Mouse (Mus musculus) layer of hippocampus, adult 18-20 months (tissue): ENCODE results near the gene Safb2. TPM values are rescaled to one million over a fixed set of nuclear protein-coding genes. Genes with fewer than 3 reads are reported as not detected.
"Not testable (repeated sequence)": the region's sequence is repeated elsewhere in the genome, so short reads cannot be mapped to it uniquely, and the experiment has no call there.

Experiments
- DNase-seq, 2 experiments: peaks; one replicate each; pipeline ENCODE4 v3.0.0; 2022; ENCODE audit warnings: low spot score in 2 of 2
- long read RNA-seq: library from polyadenylated mRNA; stranded (forward); transcript quantifications from one replicate; pipeline ENCODE4 v2.0.0, GENCODE M21; 2021
- total RNA-seq, 2 experiments: library from RNA; stranded (reverse); gene quantifications; 2 replicates each; pipeline ENCODE4 v1.2.3; 2021

Safb2 gene
- 100 to 1,000 TPM; 116 to 133 TPM for total RNA-seq
- long read RNA-seq, transcript Safb2-201 (21 exons, 3,277 nt): major isoform, 17 of 52 reads
- long read RNA-seq, partial matches to known transcripts: 19 of 52 reads
- long read RNA-seq, other reads (novel, unspliced or antisense): 15 of 52 reads

- DNase-seq: peak; percentile 99 to 100
Measured at GRCm38 (mm10) chr17:56584257-56585130, at the start of gene Safb2, which contains the start of gene Safb. Safb2 (minus strand) TSS chr17:56584585. Safb (plus strand) TSS chr17:56584825.

- DNase-seq: no peak
Measured at GRCm38 (mm10) chr17:56634023-56634422, 49.6 kb upstream of the Safb2 start.

GRCm38 (mm10) chr17:56631807-56632206 lies 47.4 kb upstream of the Safb2 start:
- DNase-seq: no peak

- DNase-seq: not testable (repeated sequence)
Measured at GRCm38 (mm10) chr17:56629800-56630781, 45.7 kb upstream of the Safb2 start.

GRCm38 (mm10) chr17:56627530-56628277 lies 43.3 kb upstream of the Safb2 start, which contains the start of gene Catsperd:
Catsperd (plus strand) TSS chr17:56628143.
- peak in 1 of 2 experiments; percentile 5 for DNase-seq

GRCm38 (mm10) chr17:56626754-56627470 lies 42.5 kb upstream of the Safb2 start, which contains the start of gene Lonp1:
Lonp1 (minus strand) TSS chr17:56626887.
- peak; percentile 92 to 98 for DNase-seq

GRCm38 (mm10) chr17:56626260-56626659 lies 41.9 kb upstream of the Safb2 start:
- no peak for DNase-seq

GRCm38 (mm10) chr17:56625495-56625894 lies 41.1 kb upstream of the Safb2 start:
- no peak for DNase-seq

- no peak for DNase-seq
Measured at GRCm38 (mm10) chr17:56617628-56618027, 33.2 kb upstream of the Safb2 start.

GRCm38 (mm10) chr17:56616725-56617124 lies 32.3 kb upstream of the Safb2 start:
- no peak for DNase-seq

GRCm38 (mm10) chr17:56615792-56616191 lies 31.4 kb upstream of the Safb2 start:
- no peak for DNase-seq

GRCm38 (mm10) chr17:56615136-56615784 lies 30.9 kb upstream of the Safb2 start:
- no peak for DNase-seq

- DNase-seq: no peak
Measured at GRCm38 (mm10) chr17:56614391-56615135, 30.2 kb upstream of the Safb2 start.

GRCm38 (mm10) chr17:56613893-56614292 lies 29.5 kb upstream of the Safb2 start:
- DNase-seq: not testable (repeated sequence)

GRCm38 (mm10) chr17:56613236-56613844 lies 29.0 kb upstream of the Safb2 start, which contains the start of gene Rpl36:
Rpl36 (plus strand) TSS chr17:56613416.
- peak; percentile 95 to 99 for DNase-seq

- DNase-seq: not testable (repeated sequence)
Measured at GRCm38 (mm10) chr17:56612565-56612939, 28.2 kb upstream of the Safb2 start.

GRCm38 (mm10) chr17:56611861-56612564 lies 27.6 kb upstream of the Safb2 start:
- DNase-seq: no peak
